Mouse (Mus musculus): ENCODE measurements around the gene Ptcd3.
"Not testable (repeated sequence)": the region's sequence is repeated elsewhere in the genome, so short reads cannot be mapped to it uniquely, and the experiment has no call there.

Gene Ptcd3

GRCm38 (mm10) chr6:71908481-71909381, at the start of gene Ptcd3, which contains the start of gene Polr1a:
Gene Ptcd3, minus strand, starts transcription at chr6:71908750.
Gene Polr1a, plus strand, starts transcription at chr6:71909053.
- DNase-seq (ENCODE audit: low spot score) = peak; percentile 96

GRCm38 (mm10) chr6:71951192-71951591, 42.6 kb upstream of the Ptcd3 start:
- DNase-seq (ENCODE audit: low spot score) = no peak

GRCm38 (mm10) chr6:71950592-71950991, 42.0 kb upstream of the Ptcd3 start:
- DNase-seq (ENCODE audit: low spot score) = no peak

- no peak for DNase-seq (ENCODE audit: low spot score)
Measured at GRCm38 (mm10) chr6:71949721-71950120, 41.2 kb upstream of the Ptcd3 start.

GRCm38 (mm10) chr6:71946121-71946520, 37.6 kb upstream of the Ptcd3 start:
- no peak for DNase-seq (ENCODE audit: low spot score)

- DNase-seq (ENCODE audit: low spot score) = no peak
Measured at GRCm38 (mm10) chr6:71945101-71945500, 36.6 kb upstream of the Ptcd3 start.

GRCm38 (mm10) chr6:71940912-71941311, 32.4 kb upstream of the Ptcd3 start:
- no peak for DNase-seq (ENCODE audit: low spot score)

- DNase-seq (ENCODE audit: low spot score) = no peak
Measured at GRCm38 (mm10) chr6:71935737-71936136, 27.2 kb upstream of the Ptcd3 start.

- DNase-seq (ENCODE audit: low spot score) = peak; percentile 43
Measured at GRCm38 (mm10) chr6:71934081-71934556, 25.6 kb upstream of the Ptcd3 start.

- DNase-seq (ENCODE audit: low spot score) = no peak
Measured at GRCm38 (mm10) chr6:71932347-71932746, 23.8 kb upstream of the Ptcd3 start.

DNA sequence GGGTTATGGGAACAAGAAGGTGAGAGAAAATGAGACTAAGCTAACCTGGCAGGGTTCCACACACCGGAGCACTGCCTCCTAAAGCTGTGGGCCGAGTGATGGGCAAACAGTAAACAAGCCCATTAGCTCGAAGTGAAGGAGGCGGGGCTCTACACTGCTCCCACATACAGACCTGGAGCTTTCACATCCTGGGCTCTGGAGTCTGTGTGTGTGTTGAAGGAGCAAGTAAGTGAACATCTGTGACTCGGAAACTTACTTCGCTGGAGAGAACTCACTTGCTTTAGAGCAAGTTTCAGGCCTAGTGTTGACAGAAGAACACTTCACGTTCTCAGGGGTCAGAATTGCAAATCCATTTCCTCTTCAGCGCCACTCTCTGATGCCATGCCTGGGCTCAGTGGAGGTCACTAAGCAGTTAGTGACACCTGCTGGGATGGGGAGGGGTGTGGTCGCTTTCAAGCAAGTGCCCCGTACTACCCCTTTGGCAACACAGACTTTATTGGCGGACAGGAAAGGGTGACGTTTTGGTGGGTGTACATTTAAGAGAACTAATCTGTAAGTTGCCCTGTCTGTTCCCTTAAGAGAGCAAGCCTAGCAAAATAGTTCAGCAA, 22.4 kb upstream of the Ptcd3 start:
- DNase-seq (ENCODE audit: low spot score) = no peak

GRCm38 (mm10) chr6:71930053-71930452, 21.5 kb upstream of the Ptcd3 start:
- no peak for DNase-seq (ENCODE audit: low spot score)

DNA sequence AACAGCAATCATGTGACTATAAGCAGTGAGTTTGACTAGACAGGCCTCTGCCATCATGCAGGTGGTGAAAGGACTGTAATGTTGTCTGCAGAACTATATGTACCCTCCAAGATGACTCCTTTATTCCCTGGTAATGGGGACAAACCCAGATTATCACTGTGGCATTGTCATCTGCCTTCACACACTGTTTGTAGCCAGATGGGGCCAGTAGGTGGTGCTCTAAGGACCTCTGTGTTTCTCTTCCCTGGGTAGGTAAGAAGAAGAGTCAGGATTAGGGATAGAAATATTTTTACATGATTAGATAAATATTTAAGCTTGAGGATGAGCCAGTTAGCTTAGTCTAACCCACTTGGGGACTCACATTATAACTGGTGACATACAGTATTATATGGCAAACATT, 19.4 kb upstream of the Ptcd3 start:
- DNase-seq (ENCODE audit: low spot score) = no peak

GRCm38 (mm10) chr6:71925233-71925632, 16.7 kb upstream of the Ptcd3 start:
- not testable (repeated sequence) for DNase-seq (ENCODE audit: low spot score)

GRCm38 (mm10) chr6:71920752-71921151, 12.2 kb upstream of the Ptcd3 start:
- no peak for DNase-seq (ENCODE audit: low spot score)

- DNase-seq (ENCODE audit: low spot score) = peak; percentile 51
Measured at GRCm38 (mm10) chr6:71911686-71912450, 3.3 kb upstream of the Ptcd3 start.

DNA sequence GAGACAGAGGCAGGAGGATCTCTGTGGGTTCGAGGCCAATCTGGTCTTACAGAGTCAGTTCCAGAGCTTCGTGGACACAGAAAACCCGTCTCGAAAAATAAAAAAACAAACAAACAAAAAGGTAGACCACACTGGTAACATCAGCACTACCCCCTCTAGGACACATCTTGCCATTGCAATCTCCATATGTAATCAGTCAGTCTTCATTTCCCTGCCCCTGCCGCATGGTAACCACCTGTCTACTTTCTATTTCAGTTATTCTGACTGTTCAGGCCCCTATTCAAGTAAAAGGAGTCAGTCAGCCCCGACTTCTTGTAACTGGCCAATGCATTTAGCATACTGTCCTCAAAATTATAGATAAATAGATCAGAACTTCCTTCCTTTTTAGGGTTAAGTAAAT, 1.3 kb upstream of the Ptcd3 start:
- no peak for DNase-seq (ENCODE audit: low spot score)

DNA sequence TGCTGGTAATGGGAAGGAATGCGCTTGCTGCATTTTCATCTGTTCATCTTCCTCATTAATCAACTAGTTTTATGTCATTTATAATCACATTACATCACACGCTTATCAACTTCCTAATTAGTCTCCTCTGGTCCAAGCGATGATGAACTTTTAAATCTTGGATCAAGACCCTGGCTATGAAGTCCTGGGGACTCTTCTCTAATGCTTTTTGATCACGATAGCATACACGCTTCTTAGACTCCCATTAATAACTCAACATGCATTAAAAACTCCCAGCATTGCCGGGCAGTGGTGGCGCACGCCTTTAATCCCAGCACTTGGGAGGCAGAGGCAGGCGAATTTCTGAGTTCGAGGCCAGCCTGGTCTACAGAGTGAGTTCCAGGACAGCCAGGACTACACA, 834 bp upstream of the Ptcd3 start:
- no peak for DNase-seq (ENCODE audit: low spot score)

- DNase-seq (ENCODE audit: low spot score) = no peak
Measured at GRCm38 (mm10) chr6:71907702-71908235, 781 bp downstream of the Ptcd3 start.

- no peak for DNase-seq (ENCODE audit: low spot score)
Measured at GRCm38 (mm10) chr6:71893263-71893662, 15.3 kb downstream of the Ptcd3 start.

- peak; percentile 15 for DNase-seq (ENCODE audit: low spot score)
Measured at GRCm38 (mm10) chr6:71877965-71878760, 30.4 kb downstream of the Ptcd3 start.

All from yolk sac, embryonic 10.5 days (tissue).